Mouse (Mus musculus): ENCODE measurements around the gene Brwd1. TPM values are rescaled to one million over a fixed set of nuclear protein-coding genes. Genes with fewer than 3 reads are reported as not detected.

Gene Brwd1
- polyA plus RNA-seq, 1 experiment from 2014 or later = 89.2 TPM

GRCm38 (mm10) chr16:95955716-95956346 lies 126.5 kb downstream of the Brwd1 start:
- Histone ChIP-seq H3K36me3 (no peaks in the 10 kb centered on the region), H3K27ac (no peak overlapping the region), H3K4me3 (no peak overlapping the region), H3K27me3 (ENCODE audit: insufficient read depth, poor library complexity, severe bottlenecking) (no peaks in the 10 kb centered on the region), H3K4me1 (no peaks in the 10 kb centered on the region), H3K9me3 (no peaks in the 10 kb centered on the region)
- DNase-seq (ENCODE audit: low spot score) = no peak
- WGBS = 79% methylated on average over 5 of the region's 5 CpGs

- Histone ChIP-seq H3K4me1 (no peaks in the 10 kb centered on the region), H3K36me3 (no peaks in the 10 kb centered on the region), H3K27me3 (ENCODE audit: insufficient read depth, poor library complexity, severe bottlenecking) (no peaks in the 10 kb centered on the region), H3K4me3 (no peak overlapping the region), H3K27ac (no peak overlapping the region), H3K9me3 (no peaks in the 10 kb centered on the region)
- DNase-seq (ENCODE audit: low spot score) = no peak
- WGBS = 73% methylated on average over 3 of the region's 3 CpGs
Observed at GRCm38 (mm10) chr16:95954341-95954740, 128.0 kb downstream of the Brwd1 start.

GRCm38 (mm10) chr16:95953159-95953650 lies 129.1 kb downstream of the Brwd1 start:
- no peaks in the 10 kb centered on the region for H3K36me3 ChIP-seq
- H3K27ac ChIP-seq = no peak overlapping the region
- no peak for DNase-seq (ENCODE audit: low spot score)
- no peak overlapping the region for H3K4me3 ChIP-seq
- peaks cover 6% of the 10 kb centered on the region; the same call in 1 of the 2 replicates for H3K27me3 ChIP-seq (ENCODE audit: insufficient read depth, poor library complexity, severe bottlenecking)
- no peaks in the 10 kb centered on the region for H3K9me3 ChIP-seq
- 87% methylated on average over 4 of the region's 4 CpGs for WGBS
- no peaks in the 10 kb centered on the region for H3K4me1 ChIP-seq

GRCm38 (mm10) chr16:95951471-95951870 lies 130.9 kb downstream of the Brwd1 start:
- 85% methylated on average over 2 of the region's 2 CpGs for WGBS

GRCm38 (mm10) chr16:95945389-95946311 lies 136.7 kb downstream of the Brwd1 start:
- Histone ChIP-seq H3K4me1 (peaks cover 3% of the 10 kb centered on the region; the same call in 1 of the 2 replicates), H3K4me3 (no peak overlapping the region), H3K27me3 (ENCODE audit: insufficient read depth, poor library complexity, severe bottlenecking) (peaks cover 10% of the 10 kb centered on the region; the same call in 1 of the 2 replicates), H3K9me3 (no peaks in the 10 kb centered on the region), H3K27ac (no peak overlapping the region), H3K36me3 (no peaks in the 10 kb centered on the region)
- 31% methylated on average over 20 of the region's 20 CpGs for WGBS
- peak; percentile 79 for DNase-seq (ENCODE audit: low spot score)

More at GRCm38 (mm10) chr16:95951471-95951870, 130.9 kb downstream of the Brwd1 start:
- DNase-seq (ENCODE audit: low spot score) = no peak
- Histone ChIP-seq H3K36me3 (no peaks in the 10 kb centered on the region), H3K9me3 (no peaks in the 10 kb centered on the region), H3K27ac (no peak overlapping the region), H3K27me3 (ENCODE audit: insufficient read depth, poor library complexity, severe bottlenecking) (peaks cover 8% of the 10 kb centered on the region; the same call in 1 of the 2 replicates), H3K4me1 (no peaks in the 10 kb centered on the region), H3K4me3 (no peak overlapping the region)

- Histone ChIP-seq H3K4me3 (no peak overlapping the region), H3K9me3 (no peaks in the 10 kb centered on the region), H3K4me1 (peaks cover 3% of the 10 kb centered on the region; the same call in 1 of the 2 replicates), H3K27me3 (ENCODE audit: insufficient read depth, poor library complexity, severe bottlenecking) (peaks cover 4% of the 10 kb centered on the region; the same call in 1 of the 2 replicates), H3K27ac (no peak overlapping the region), H3K36me3 (no peaks in the 10 kb centered on the region)
- DNase-seq (ENCODE audit: low spot score) = no peak
- 70% methylated on average over 6 of the region's 6 CpGs for WGBS
Observed at GRCm38 (mm10) chr16:95943186-95943585, 139.1 kb downstream of the Brwd1 start.

Small RNAs within 50 kb of the gene (microRNA-seq; reads per million reads assigned to microRNA genes)
- not detected for gene Gm27833

Other genes with a start within 250 kb of the Brwd1 start
- 91.6 and 122 TPM in 2 replicates for gene Psmg1, start 91.6 kb downstream of the Brwd1 start, polyA plus RNA-seq (2016; fragmentation: Nextera tagmentation; extraction: Ambion mirVana)
- 554 and 714 TPM in 2 replicates for gene Hmgn1, start 45.2 kb upstream of the Brwd1 start, polyA plus RNA-seq (2016; fragmentation: Nextera tagmentation; extraction: Ambion mirVana)
- gene Wrb, start 62.9 kb upstream of the Brwd1 start, polyA plus RNA-seq (2016; fragmentation: Nextera tagmentation; extraction: Ambion mirVana) = 94.3 and 111 TPM in 2 replicates
- gene Lca5l, start 109.7 kb upstream of the Brwd1 start, polyA plus RNA-seq (2016; fragmentation: Nextera tagmentation; extraction: Ambion mirVana) = 1.3 TPM in 2 replicates
- 465 and 713 TPM in 2 replicates for gene Sh3bgr, start 117.9 kb upstream of the Brwd1 start, polyA plus RNA-seq (2016; fragmentation: Nextera tagmentation; extraction: Ambion mirVana)
- 0.04 TPM in 1 of 2 replicates, not detected in the other for gene B3galt5, start 153.3 kb upstream of the Brwd1 start, polyA plus RNA-seq (2016; fragmentation: Nextera tagmentation; extraction: Ambion mirVana)

All from heart, embryonic 10.5 days (tissue).